Mouse (Mus musculus): ENCODE measurements around the gene Cacna1i.

The Cacna1i gene

GRCm38 (mm10) chr15:80286851-80287415 is at the start of gene Cacna1i:
TSS of gene Cacna1i (plus strand) at chr15:80287238.
- no peak for DNase-seq (ENCODE audit: low read depth)

GRCm38 (mm10) chr15:80248135-80248534 is 38.9 kb upstream of the Cacna1i start:
- no peak for DNase-seq (ENCODE audit: low read depth)

- DNase-seq (ENCODE audit: low read depth) = no peak
Observed at GRCm38 (mm10) chr15:80248596-80248995, 38.4 kb upstream of the Cacna1i start.

DNA sequence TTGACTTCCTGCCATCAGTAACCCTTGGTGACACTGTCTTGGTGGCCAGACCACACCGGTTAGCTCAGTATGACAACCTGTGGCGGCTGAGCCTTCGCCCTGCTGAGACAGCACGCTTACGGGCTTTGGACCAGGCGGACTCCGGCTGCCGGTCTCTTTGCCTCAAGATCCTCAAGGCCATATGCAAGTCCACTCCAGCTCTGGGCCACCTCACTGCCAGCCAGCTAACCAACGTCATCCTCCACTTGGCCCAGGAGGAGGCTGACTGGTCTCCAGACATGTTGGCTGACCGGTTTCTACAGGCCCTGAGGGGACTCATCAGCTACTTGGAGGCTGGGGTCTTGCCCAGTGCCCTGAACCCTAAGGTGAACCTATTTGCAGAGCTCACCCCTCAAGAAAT is 37.4 kb upstream of the Cacna1i start:
- no peak for DNase-seq (ENCODE audit: low read depth)

- no peak for DNase-seq (ENCODE audit: low read depth)
Observed at GRCm38 (mm10) chr15:80250586-80250985, 36.5 kb upstream of the Cacna1i start.

DNA sequence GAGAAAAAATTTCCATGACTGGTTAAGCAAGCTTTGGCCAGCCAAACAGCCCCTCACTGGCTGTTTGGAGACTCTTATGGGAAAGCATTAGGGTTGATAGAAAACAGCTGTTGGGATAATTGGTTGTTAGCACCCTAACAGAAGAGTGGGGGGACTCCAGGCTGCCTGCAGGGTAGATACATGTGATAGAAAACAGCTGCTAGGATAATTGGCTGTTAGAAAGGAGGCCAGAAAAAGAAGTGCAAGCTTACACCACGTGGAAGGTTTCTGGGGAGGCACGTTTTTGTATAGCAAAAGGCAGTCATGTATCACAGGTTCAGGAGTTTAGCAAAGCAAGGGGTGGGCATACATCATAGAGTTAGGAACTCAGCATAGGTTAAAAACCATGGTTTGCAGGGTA is 33.5 kb upstream of the Cacna1i start:
- DNase-seq (ENCODE audit: low read depth) = no peak

DNA sequence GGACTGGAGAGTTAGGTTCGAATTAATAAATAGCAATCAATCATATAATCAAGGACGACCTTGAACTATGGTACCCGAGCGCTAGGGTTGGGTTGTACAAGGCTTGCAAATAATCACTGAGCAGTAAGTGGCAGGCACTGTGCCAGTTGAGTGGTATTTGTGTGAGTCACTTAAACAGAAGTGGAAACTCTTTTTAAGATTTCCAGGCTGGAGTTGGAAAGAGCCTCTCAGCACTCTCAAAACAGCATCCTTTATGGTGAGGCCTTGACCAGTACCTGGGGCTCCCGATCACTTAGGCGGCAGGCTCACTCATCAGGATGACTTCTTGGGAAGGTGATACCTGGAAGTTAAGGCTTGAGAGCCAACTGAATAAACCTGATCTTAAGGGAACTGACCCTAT is 32.8 kb upstream of the Cacna1i start:
- DNase-seq (ENCODE audit: low read depth) = no peak

- peak; percentile 99 for DNase-seq (ENCODE audit: low read depth)
Observed at GRCm38 (mm10) chr15:80254847-80255645, 32.0 kb upstream of the Cacna1i start, which contains the start of gene Atf4. TSS of gene Atf4 (plus strand) at chr15:80255184.

DNA sequence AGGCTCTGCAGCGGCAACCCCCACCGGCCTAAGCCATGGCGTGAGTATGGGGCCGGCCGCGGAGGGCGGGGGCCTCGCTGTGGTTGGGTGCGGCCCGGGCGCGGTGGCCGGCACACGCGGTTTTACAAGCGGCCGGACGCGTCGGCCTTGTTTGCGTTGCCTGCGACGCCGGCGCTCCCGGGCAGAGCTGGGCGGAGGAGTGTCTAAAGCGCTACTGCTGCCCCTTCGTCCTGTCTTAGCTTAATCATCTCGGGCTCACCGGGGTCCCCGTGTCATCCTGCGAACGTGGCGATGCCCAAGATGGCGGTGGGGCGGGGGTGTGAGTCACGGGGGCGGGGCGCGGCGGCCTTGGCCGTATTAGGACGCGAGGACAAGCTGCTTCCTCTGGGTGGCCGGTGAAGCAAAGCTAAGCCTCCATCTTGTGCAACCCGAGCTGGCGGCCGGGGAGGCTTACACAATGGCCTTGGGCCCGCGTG is 31.4 kb upstream of the Cacna1i start:
- DNase-seq (ENCODE audit: low read depth) = peak; percentile 85

DNA sequence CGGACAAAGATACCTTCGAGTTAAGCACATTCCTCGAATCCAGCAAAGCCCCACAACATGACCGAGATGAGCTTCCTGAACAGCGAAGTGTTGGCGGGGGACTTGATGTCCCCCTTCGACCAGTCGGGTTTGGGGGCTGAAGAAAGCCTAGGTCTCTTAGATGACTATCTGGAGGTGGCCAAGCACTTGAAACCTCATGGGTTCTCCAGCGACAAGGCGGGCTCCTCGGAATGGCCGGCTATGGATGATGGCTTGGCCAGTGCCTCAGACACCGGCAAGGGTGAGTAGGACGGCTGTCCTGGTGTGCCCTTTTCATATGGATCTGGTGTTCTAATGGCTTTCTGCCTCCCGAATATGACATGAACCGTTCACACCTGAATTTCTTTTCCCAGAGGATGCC is 30.8 kb upstream of the Cacna1i start:
- DNase-seq (ENCODE audit: low read depth) = no peak

GRCm38 (mm10) chr15:80256656-80257601 is 30.1 kb upstream of the Cacna1i start:
- peak; percentile 34 for DNase-seq (ENCODE audit: low read depth)

DNA sequence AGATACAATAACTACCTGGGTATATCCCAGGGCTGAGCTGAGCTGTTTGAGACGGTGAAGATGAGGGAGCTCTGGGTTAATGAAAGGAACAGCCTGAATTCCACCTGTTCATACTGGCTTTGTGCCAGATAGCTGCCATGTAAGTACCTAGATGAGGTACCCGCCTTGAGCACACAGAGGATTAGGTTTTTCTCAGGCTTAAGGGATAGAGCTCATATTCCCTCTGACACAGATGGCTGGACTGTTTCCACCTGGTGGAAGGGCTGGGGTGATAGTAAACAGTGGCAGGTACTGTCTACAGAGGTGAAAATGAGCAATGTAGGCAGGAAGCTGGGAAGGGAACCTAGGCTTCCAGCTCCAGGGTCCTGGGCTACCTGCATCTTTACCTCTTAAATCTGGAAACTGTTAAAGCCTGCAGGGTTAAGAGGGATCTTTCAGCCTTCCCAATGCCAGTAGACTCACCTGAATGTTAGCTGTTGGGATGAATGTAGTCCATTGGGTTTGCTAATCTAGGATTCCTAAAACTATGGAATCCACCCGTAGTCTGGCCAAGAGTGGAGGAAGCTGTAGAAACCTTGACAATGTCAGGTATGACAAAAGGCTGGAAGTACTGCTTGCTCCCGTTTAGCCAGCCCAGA is 29.3 kb upstream of the Cacna1i start:
- DNase-seq (ENCODE audit: low read depth) = peak; percentile 45

GRCm38 (mm10) chr15:80258240-80259170 is 28.5 kb upstream of the Cacna1i start:
- DNase-seq (ENCODE audit: low read depth) = peak; percentile 33

GRCm38 (mm10) chr15:80259406-80260045 is 27.5 kb upstream of the Cacna1i start:
- no peak for DNase-seq (ENCODE audit: low read depth)

- DNase-seq (ENCODE audit: low read depth) = peak; percentile 88
Observed at GRCm38 (mm10) chr15:80260677-80261076, 26.4 kb upstream of the Cacna1i start.

DNA sequence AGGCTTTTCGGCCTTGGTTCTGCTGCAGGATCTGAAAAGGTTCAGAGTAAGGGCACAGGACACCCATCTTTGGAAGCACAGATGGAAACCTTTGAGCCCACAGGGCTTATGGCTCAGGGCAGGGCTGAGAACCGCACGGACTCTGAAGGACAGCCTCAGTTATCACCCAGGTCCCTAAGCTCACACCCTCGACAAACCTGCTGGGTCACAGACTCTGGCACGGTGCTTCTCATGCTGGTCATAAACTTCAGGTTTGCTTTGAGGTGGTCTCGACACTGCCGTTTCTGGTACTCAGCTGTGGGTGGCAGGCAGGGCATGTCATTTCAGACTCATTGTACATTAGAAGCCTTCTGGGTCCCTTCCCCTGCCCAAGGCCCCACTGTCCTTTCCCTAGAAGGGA is 25.9 kb upstream of the Cacna1i start:
- no peak for DNase-seq (ENCODE audit: low read depth)

GRCm38 (mm10) chr15:80263610-80264575 is 23.1 kb upstream of the Cacna1i start, which contains the start of gene Rps19bp1:
TSS of gene Rps19bp1 (minus strand) at chr15:80264315.
- peak; percentile 97 for DNase-seq (ENCODE audit: low read depth)

GRCm38 (mm10) chr15:80266281-80266680 is 20.8 kb upstream of the Cacna1i start:
- peak; percentile 90 for DNase-seq (ENCODE audit: low read depth)

- no peak for DNase-seq (ENCODE audit: low read depth)
Observed at GRCm38 (mm10) chr15:80271858-80272396, 15.1 kb upstream of the Cacna1i start.
